Mouse (Mus musculus) cerebellum, postnatal 14 days (tissue): ENCODE measurements around the gene Fam177a.
"Not testable (repeated sequence)": the region's sequence is repeated elsewhere in the genome, so short reads cannot be mapped to it uniquely, and the experiment has no call there.

Source experiments
- DNase-seq, 2 experiments: peaks; one replicate each; pipeline ENCODE4 v3.0.0; 2021; ENCODE audit warnings: mixed read lengths in 2 of 2

The Fam177a gene

GRCm38 (mm10) chr12:55124242-55124641, at the start of gene Fam177a:
TSS of gene Fam177a (plus strand) at chr12:55124469.
- DNase-seq: not testable (repeated sequence)

- peak; percentile 71 to 79 for DNase-seq
These were observed 49.0 kb upstream of the Fam177a start for GRCm38 (mm10) chr12:55075296-55075695.

- DNase-seq: not testable (repeated sequence)
These were observed 45.6 kb upstream of the Fam177a start for GRCm38 (mm10) chr12:55078706-55079105.

GRCm38 (mm10) chr12:55079726-55080600, 44.3 kb upstream of the Fam177a start, which contains the start of the genes 2700097O09Rik and Srp54a:
TSS of gene 2700097O09Rik (minus strand) at chr12:55080110.
TSS of gene Srp54a (plus strand) at chr12:55080262.
- DNase-seq: peak; percentile 96

- DNase-seq: not testable (repeated sequence)
These were observed 43.7 kb upstream of the Fam177a start for GRCm38 (mm10) chr12:55080601-55080942.

- not testable (repeated sequence) for DNase-seq
These were observed 32.1 kb upstream of the Fam177a start for GRCm38 (mm10) chr12:55092127-55092526.

GRCm38 (mm10) chr12:55112616-55113015, 11.7 kb upstream of the Fam177a start:
- not testable (repeated sequence) for DNase-seq

- not testable (repeated sequence) for DNase-seq
These were observed 462 bp downstream of the Fam177a start for GRCm38 (mm10) chr12:55124731-55125130.

- not testable (repeated sequence) for DNase-seq
These were observed 11.3 kb downstream of the Fam177a start for GRCm38 (mm10) chr12:55135540-55135939.

GRCm38 (mm10) chr12:55137859-55138258, 13.6 kb downstream of the Fam177a start:
- not testable (repeated sequence) for DNase-seq

- not testable (repeated sequence) for DNase-seq
These were observed 30.5 kb downstream of the Fam177a start, which contains the start of gene Srp54b for GRCm38 (mm10) chr12:55154559-55155448. TSS of gene Srp54b (plus strand) at chr12:55155104.

GRCm38 (mm10) chr12:55155449-55155783, 31.1 kb downstream of the Fam177a start:
- not testable (repeated sequence) for DNase-seq

GRCm38 (mm10) chr12:55167034-55167557, 42.8 kb downstream of the Fam177a start:
- DNase-seq: not testable (repeated sequence)

- not testable (repeated sequence) for DNase-seq
These were observed 63.4 kb downstream of the Fam177a start for GRCm38 (mm10) chr12:55187686-55188085.

GRCm38 (mm10) chr12:55189127-55189526, 64.9 kb downstream of the Fam177a start:
- not testable (repeated sequence) for DNase-seq
